Mouse (Mus musculus): ENCODE results near the gene Hectd4. TPM values are rescaled to one million over a fixed set of nuclear protein-coding genes. Genes with fewer than 3 reads are reported as not detected.

Gene Hectd4
- polyA plus RNA-seq, 1 experiment from 2014 or later, result 7.3 TPM

Other genes with a start within 250 kb of the Hectd4 start
- not detected in 2 replicates for gene Rph3a, start 210.1 kb upstream of the Hectd4 start, polyA plus RNA-seq (2014; fragmentation: Nextera tagmentation; extraction: Ambion mirVana)
- gene Ptpn11, start 28.8 kb upstream of the Hectd4 start, polyA plus RNA-seq (2014; fragmentation: Nextera tagmentation; extraction: Ambion mirVana), result 23.7 and 33.8 TPM in 2 replicates
- 498 and 592 TPM in 2 replicates for gene Rpl6, start 15.7 kb upstream of the Hectd4 start, polyA plus RNA-seq (2014; fragmentation: Nextera tagmentation; extraction: Ambion mirVana)
- 60.6 and 69.8 TPM in 2 replicates for gene Trafd1, start 165.4 kb downstream of the Hectd4 start, polyA plus RNA-seq (2014; fragmentation: Nextera tagmentation; extraction: Ambion mirVana)
- gene Naa25, start 177.7 kb downstream of the Hectd4 start, polyA plus RNA-seq (2014; fragmentation: Nextera tagmentation; extraction: Ambion mirVana), result 37.2 and 43.8 TPM in 2 replicates
- 3.5 and 4.0 TPM in 2 replicates for gene Tmem116, start 231.7 kb downstream of the Hectd4 start, polyA plus RNA-seq (2014; fragmentation: Nextera tagmentation; extraction: Ambion mirVana)
- 137 and 153 TPM in 2 replicates for gene Erp29, start 232.3 kb downstream of the Hectd4 start, polyA plus RNA-seq (2014; fragmentation: Nextera tagmentation; extraction: Ambion mirVana)